Mouse (Mus musculus) mouse embryonic stem cell (cell line): ENCODE data around the gene Cd3d.

Experiments
- in situ Hi-C, 2 experiments: fragments of 300-500 bp; cut with MboI; formaldehyde crosslinking; loops; 1 replicate in 1 of 2; 3 replicates in 1 of 2; pipeline ENCODE4 v1.14.3; 2019 to 2020; ENCODE audit warnings: low sequenced_read_pairs in 2 of 2, low pct_unique_long_range_greater_than_20kb in 1 of 2, mixed read lengths in 1 of 2; ENCODE audit not compliant: unreplicated experiment in 1 of 2

Gene Cd3d

DNA sequence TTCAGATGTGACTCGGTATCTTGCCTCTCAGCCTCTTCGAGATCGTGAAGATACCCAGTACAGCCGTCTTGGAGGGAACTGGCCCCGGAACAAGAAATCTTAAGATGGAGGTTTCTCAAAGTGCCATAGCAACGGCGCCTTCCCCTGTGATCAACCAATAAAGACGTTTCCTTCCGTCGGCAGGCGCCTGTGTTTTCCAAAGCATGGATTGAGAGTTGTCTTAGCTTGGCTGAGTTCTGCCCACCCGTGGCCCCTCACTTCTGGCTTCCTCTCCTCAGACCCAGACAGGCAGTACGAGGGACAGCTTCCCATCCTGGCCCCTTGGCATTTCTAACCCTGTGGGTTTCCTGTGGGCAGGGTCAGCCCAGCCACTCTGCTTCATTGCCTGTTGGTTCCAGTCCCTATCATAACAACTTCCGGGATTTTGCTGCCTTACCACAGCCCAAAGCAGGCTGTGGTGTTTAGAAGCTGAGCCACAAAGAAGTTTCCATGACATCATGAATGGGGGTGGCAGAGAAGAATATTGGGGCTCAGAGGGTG lies 4.7 kb downstream of the Cd3d start:
- in situ Hi-C loops = no loop called here

DNA sequence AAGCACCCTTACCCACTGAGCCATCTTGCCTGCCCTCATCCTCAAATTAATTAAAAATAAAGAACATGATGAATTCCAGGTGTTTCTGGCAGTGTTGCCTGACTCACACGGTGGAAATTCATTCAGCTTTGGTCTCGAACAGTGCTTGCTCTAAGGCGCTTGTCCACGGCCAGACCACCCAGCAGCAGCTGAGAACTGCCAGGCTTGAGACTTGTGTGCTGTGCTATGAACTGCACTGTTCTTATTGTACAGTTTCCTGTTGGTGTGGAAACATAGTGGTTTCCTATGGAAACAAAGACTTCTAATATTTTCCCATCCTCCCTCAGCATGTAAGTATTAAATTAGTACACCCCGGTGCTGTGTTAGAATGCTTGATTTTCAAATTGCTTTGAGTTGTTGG lies 5.4 kb downstream of the Cd3d start:
- in situ Hi-C loops = no loop called here

DNA sequence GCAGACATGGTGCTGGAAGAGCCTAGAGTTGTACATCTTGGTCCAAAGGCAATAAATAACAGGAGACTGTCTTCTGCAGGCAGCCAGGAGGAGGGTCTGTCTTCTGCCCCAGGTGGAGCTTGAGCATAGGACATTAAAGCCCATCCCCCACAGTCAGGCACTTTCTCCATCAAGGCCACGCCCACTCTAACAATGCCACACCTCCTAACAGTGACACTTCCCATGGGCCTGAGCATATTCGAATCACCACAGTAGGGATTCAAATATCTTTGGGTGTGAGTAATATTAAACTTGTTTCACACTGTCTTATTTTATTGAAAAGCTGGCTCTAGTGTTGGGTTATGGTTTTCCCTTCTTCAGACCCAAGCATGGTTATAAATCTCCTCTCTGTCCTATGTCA lies 10.2 kb downstream of the Cd3d start:
- in situ Hi-C loops = no loop called here

DNA sequence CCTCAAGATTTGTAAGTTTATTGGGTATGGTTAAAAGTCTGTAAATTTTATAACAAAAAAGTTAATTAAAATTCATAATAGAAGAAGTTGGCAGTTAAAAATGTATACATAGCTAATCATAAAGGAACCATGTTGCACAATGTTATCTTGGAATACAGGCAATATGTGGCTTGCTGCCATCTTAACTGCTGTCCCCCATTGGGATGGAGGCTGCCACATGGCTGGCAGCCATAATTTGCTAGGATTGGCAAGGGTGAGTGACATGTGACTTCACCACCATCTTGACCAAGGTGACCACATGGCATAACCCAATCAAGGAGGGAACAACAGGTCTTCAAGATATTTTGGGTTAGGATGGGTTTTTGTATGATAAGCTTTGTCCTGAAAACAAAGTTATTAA lies 10.7 kb downstream of the Cd3d start:
- in situ Hi-C loops = no loop called here

- in situ Hi-C loops = no loop called here
Measured at GRCm38 (mm10) chr9:44993268-44993667, 11.7 kb downstream of the Cd3d start.

DNA sequence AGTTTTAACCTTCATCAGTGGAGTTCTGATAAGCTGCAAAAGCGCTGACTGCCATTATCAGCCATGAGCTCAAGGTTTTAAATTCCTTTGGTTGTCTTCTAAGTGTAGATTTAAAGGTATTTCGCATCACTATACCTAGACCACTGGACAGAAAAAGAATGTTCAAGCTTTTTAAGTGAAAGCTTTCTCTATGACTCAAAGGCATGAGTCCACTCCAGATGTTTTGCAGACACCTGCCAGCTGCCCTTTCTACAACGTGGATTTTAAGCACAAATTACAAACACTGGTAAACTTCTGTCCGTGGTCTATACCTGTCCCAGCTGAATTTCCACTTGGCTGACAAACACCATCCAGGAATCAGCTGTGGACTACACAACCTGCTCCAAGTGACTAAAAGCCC lies 13.4 kb downstream of the Cd3d start:
- in situ Hi-C loops = no loop called here

- in situ Hi-C loops = no loop called here
Measured at GRCm38 (mm10) chr9:44996590-44996989, 15.0 kb downstream of the Cd3d start.

- in situ Hi-C loops = no loop called here
Measured at GRCm38 (mm10) chr9:44998138-44998537, 16.6 kb downstream of the Cd3d start.

DNA sequence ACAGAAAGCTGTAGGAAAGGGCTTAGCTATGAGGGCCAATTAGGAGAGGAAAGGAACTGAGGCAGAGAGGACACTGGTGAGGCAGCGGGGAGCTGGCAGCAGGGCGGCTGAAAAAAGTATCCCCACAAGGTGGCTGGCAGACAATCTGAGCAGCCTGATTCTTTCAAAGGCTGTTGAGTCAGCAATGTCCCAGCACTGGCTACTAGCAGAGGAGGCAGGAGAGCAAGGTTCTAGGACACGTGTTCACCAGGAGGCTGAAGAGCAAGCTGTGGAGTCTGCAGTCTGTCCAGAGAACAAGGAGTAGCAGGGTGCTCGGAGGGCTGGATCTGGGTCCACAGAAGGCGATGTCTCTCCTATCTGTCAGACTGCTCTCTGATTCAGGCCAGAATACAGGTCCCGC lies 17.6 kb downstream of the Cd3d start:
- in situ Hi-C loops = no loop called here

DNA sequence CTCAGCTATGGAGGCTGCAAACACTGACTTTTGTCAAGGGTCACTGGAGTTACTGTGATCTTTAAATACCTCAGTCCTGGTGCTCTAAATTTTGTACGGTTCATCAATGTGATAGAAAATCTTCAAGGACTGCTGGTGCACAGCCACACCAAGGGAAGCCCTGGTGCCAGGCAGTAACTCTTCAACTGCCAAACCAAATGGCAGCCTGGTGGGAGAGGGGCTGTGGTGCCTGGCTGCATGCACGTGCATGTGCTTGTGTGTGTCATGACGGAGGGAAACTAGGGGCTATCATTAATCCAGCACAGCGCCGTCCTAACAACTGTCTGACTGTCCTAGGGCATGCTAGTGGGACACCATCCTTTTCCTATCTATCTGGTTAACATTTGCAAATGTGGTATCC lies 18.2 kb downstream of the Cd3d start:
- in situ Hi-C loops = no loop called here

DNA sequence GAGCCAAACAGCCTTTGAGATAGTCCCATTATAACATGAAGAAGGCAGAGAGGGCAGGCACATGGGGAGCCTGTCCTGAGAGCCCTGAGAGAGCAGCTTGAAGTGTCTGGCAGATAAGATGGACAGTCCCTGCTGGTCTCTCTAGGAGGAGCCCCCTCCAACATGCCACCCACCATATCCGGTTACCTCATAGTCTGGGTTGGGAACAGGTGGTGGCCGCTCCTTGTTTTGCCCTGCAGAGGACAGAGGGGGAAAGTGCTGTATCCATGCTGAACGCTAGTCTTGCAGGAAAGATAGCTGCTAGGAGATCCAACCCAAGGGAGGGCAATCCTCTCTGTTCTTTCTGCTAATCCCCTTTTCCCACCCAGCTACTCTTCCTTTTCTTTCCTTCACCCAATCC lies 18.7 kb downstream of the Cd3d start:
- in situ Hi-C loops = no loop called here

GRCm38 (mm10) chr9:45007404-45007803 lies 25.8 kb downstream of the Cd3d start:
- in situ Hi-C loops = loop anchor here in 1 of 2 experiments (5.0 kb wide), 1 partner anchor 35 kb away; no protein-coding TSS in a partner anchor

DNA sequence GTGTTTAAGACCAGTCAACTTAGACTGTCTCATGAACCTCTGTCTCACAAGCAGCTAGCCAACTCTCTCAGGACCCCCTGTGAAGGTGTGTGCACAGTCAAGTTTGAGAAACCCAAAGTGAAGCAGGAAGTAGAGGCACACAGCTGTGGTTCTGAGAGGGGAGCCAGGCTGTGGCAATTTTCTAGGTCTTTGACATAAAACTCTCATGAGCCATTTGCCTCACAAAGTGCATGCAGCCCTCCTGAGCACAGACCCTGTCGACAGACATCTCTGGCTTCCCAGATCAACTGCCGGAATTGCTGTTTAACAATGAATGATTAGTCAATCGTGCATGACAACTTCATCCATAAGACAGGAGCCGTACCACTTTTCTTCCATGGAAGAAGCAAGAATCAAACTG lies 26.8 kb downstream of the Cd3d start:
- in situ Hi-C loops = loop anchor here in 1 of 2 experiments (5.0 kb wide), 1 partner anchor 36 kb away; no protein-coding TSS in a partner anchor

DNA sequence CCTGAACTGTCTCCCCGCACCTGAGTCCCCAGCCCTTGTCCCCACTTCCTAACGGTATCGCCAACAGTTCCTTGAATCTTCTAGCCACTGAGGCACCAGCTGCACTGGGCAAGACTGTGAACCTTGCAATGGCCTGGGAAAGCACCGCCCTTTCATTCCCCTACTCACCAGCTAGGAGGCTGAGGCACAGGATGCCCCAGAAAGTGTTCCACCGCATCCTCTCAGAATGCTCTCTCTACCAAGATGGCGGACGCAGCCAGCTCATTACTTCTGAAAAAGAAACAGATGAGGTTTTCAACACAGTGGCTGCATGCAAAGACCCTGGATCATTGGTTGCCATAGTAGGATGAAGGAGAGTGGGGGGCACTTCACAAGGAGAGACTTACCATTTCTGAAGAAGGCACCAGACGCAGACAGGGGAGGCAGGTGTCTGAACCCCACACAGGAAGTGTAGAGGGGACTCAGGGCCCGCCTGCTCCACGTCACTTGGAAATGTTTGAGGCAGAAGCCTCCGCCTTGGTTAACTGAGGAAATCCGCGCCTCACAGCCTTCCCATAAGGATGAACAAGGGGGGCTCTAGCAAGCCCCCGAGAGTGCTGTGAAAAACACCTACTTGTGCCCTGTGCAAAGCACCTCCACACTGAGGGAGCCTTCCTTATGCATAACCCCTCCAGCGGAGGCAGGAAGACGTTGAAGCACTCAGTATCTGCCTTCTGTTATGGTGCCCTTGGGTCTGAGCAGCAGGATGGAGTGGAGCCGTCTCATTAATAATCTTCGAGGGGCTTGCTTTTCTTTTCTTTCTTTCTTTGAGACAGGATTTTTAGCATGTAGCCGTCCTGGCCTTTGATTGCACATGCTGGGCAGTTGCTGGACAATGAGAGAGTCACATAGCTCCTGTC lies 27.8 kb downstream of the Cd3d start, which contains the start of gene Cd3e:
TSS of gene Cd3e (minus strand) at position 448 of the 899 bp plus-strand sequence.
- in situ Hi-C loops = loop anchor here in 1 of 2 experiments (5.0 kb wide), 1 partner anchor 37 kb away; no protein-coding TSS in a partner anchor

- in situ Hi-C loops = no loop called here
Measured at GRCm38 (mm10) chr9:45010461-45010860, 28.9 kb downstream of the Cd3d start.

DNA sequence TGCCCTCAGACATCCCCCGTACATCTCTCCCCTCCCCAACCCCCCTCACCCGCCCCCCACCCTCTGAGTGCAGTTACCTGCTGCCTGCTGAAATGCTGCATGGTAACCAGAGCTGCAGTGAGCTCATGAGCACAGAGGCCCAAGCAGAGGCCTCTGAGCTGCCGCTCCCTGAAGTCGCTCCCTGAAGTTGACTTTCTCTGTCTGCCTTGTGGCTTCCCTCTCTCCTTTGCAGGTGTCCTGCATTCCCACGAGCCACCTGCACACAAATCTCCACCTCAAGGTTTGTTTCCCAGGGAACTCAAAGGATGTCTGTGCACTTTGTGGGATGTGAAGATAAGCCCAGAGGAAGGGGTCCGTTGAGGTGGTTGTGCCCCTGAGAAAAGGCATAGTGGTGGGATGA lies 29.7 kb downstream of the Cd3d start:
- in situ Hi-C loops = no loop called here

- in situ Hi-C loops = no loop called here
Measured at GRCm38 (mm10) chr9:45014879-45015278, 33.3 kb downstream of the Cd3d start.

- in situ Hi-C loops = no loop called here
Measured at GRCm38 (mm10) chr9:45015841-45016240, 34.3 kb downstream of the Cd3d start.

DNA sequence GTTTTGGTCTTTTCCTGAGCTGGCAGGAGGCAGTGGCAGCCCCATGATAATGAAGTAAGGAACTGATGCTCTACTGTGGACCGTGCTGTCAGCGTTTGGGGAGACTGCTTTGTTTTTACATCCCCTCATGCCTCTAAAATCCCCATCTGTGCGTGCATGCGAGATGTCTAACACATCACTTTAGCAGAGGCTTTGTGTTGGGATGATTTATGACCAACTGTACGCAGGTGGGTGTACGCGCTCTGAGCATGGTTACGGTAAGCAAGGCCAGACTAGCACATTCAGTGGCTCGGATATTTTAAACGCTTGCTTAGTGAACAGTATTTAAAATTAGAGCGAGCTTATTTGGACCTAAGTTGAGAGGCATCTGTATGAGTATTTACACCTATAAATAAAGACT lies 36.4 kb downstream of the Cd3d start:
- in situ Hi-C loops = no loop called here

DNA sequence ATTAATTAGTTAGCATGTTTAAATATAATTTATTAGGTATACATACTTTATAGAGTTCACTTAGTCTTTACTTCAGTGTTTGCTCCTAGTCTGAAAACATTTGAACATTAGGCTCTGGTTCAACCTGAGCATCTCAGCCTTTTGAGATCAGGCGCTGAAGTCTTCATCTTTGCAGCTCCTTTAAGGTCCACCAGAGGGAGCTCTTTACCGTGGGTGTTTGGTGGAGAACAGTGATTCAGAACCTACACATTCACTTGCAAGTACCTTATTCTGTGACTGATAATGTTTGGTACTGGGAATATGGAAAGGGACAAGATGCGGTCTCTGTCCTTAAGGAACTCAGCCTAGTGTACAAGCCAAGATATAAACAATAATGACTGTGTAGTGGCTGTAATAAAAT lies 41.2 kb downstream of the Cd3d start:
- in situ Hi-C loops = loop anchor here in 1 of 2 experiments (10.0 kb wide), 1 partner anchor 122 kb away; no protein-coding TSS in a partner anchor
